Mouse (Mus musculus): ENCODE data around the gene Prrt4.

DNA sequence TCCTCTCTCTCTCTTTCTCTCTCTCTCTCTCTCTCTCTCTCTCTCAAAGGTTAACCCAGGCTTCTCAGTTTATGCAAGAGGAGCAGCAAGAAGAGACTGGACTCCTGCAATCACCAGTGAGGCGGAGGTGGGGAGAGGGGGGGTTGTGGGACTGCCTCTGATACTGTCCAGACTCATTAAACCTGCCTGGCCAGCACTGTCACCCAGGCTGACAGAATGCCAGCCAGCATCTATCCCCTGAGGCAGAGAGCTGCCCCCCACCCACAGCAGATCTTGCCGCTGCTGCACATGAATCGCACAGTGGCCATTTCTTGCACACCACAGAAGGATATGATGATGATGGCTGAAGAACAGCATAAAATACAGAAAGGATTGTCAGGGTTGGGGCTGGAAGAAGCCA lies 4.3 kb downstream of the Prrt4 start:
- TF ChIP-seq POLR2A (IDR thresholded peaks at IDR 0.05; ENCODE audit: extremely low read depth, insufficient read depth, low read length): no peak
- TF ChIP-seq CTCF (IDR thresholded peaks at IDR 0.05; ENCODE audit: low read depth, low read length): no peak

Data from liver, adult 2 months (tissue).